Mouse (Mus musculus): Measurements from ENCODE around the gene Prmt3.

DNA sequence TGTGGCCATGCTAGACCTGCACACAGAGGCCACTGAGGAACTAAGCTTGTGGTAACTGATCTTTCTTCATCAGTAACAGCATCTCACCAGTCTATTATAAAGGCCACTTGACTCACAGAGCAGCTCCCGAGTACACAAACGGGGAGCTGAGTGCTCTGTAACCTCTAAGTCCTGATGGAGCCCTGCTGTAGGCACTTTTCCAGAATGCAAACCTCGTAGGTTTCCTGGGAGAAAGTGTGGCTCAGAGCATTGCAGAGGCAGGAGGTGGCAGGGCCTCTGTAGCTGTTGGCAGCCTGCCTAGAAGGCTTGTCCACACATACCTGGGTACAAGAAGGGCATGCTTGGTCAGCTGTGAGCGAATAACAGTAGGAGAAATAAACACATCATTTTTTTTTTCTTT is 104.1 kb downstream of the Prmt3 start:
- TF ChIP-seq EP300 (IDR thresholded peaks at IDR 0.05; ENCODE audit: low read depth) (no peak), CTCF (IDR thresholded peaks at IDR 0.05; ENCODE audit: low read depth) (no peak)
